Mouse (Mus musculus): Measurements from ENCODE around the gene Dhx15. TPM values are rescaled to one million over a fixed set of nuclear protein-coding genes. Genes with fewer than 3 reads are reported as not detected.

The Dhx15 gene
- total RNA-seq, 2 experiments from 2014 or later: 96.6 to 110 TPM

DNA sequence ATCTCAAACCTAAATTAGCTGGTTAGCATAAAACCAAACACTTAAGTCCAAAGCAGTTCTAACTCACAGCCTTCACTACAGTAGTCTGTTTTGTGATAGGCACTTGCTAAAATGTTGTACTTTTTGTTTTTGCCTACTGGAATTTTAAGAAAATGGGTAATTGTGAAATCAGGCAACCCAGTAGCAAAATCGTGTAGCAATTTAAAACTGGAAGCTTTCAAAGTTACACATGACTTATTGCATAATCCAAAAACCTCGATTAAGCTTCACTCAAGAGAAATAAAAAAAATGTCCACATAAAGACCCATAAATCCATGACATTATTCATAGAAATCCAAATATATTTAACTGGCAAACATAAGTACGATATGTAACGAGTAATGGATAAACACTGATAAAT, 43.2 kb downstream of the Dhx15 start:
- no peak for DNase-seq (ENCODE audit: low spot score in 2 of 2)

DNA sequence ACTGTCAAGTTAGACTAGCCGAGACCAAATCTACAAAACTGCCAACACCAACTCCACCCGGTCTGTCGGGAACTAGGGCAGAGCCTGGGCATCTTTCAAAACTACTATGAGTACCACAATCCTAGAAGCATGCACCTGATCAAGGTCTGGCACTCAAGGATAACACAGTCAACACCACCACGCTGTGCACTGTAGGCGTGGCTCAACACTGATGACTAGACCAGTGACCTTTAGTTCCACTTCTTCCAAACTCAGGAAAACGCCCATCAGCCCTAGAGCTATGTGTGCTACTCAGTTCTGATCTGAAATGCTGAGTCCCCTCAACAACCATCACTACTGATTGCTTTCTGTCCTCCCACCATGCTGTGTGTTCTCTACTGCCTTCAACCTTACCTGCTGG, 44.6 kb downstream of the Dhx15 start:
- no peak for DNase-seq (ENCODE audit: low spot score in 2 of 2)

DNA sequence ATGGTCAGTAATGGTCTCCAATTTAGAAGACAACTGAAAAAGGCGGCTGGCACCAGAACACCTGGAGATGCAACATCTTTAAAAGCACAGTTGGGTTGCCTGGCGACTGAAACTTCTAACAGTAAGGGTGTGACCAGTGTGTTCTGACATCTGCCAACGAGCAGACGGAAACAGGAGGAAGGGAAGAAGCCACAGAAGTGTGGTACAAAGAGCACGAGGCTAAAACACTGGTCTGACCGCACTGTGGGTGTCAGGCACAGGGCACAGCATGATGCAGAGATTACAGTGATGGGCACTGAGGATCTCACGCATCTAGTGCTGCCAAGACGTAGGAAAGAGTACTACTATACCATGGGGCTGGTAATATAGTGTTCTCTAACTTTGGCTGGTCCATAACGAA, 48.4 kb downstream of the Dhx15 start:
- no peak for DNase-seq (ENCODE audit: low spot score in 2 of 2)

DNA sequence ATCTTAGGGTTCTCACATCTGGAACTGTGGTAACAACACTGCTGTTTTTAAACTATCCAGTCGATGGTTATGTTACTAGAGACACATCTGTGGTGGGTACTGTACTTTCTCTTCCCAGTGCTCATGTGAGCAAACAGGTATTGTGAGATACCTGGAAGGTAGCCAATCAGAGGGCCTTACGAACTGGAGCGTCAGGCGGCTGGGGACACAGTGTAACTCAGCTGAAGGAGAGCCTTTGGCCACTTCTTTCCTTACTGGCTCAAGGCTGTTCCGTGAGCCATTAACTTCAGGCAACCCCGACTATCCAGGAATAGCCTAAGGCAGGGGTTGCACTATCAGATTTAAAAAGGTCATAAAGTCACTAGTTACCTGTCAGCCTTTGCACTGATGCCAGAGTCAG, 51.5 kb downstream of the Dhx15 start:
- DNase-seq (ENCODE audit: low spot score in 2 of 2): no peak

DNA sequence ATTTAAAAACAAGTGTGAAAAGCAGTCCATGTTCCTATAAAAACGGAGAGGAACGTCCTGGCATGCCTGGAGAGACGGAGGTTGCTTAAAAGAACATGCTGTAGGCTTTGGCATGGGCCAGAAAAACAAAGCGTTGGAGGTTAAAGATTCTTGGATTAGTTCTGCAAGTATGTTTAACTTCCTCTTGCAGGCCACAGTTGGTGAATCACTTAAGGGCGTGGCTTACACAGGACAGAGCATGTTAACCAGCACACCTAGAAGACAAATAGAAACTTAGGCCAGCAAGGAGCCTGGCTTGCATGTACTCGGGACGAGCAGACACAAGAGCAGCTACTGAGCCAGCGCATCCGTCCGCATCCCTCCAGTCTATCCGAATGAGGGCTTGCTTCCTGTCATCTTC, 52.2 kb downstream of the Dhx15 start:
- DNase-seq (ENCODE audit: low spot score in 2 of 2): no peak

DNA sequence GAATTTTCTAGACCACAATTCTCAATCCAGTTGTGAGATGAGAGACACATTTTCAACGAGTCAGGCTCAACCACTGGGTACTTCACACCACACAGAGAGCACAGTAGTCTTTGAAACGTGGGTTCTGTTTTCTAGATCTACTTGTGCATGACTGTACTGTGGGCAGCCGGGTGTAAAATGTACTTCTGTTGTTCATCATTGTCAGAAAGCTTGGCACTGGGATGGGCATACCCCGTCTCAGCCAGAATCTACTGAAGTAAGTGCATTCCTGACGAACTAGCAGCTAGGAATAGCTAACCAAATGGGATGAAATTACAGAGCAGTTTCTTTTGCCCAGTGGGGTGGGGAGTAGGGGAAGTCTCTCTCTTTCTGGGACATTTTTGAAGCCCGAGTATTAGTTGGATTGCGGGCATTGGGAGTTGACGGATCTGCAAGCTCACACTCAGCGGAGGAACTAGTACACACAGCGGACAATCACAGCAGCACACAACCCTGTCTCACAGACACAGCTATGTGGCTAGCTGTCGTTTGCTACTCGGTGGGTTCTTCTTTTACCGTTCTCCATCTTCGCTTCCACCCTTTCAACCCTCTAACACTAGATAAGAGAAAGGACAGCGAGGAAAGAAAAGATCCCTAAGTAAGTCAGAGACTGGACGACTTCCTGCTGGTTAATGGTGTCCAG, 54.7 kb downstream of the Dhx15 start:
- DNase-seq (ENCODE audit: low spot score in 2 of 2): no peak

DNA sequence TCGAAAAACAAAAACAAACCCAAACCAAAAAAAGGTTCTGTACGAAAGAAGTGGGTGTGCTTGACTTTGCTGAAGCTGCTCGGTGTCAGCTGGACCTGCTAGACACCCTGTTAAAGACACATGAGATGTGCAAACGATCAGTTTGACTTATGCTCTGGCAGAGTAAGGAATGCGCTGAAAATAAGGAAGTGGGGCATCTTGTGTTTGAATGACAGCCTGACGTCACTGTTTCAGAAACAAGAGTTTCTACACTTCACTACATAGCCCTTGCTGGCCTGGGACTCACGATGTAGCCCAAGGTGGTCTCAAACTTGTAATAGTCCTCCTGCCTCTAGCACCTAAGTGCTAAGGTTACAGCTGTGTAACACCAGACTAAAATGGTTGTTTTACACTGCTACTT, 57.5 kb downstream of the Dhx15 start:
- DNase-seq (ENCODE audit: low spot score in 2 of 2): no peak

DNA sequence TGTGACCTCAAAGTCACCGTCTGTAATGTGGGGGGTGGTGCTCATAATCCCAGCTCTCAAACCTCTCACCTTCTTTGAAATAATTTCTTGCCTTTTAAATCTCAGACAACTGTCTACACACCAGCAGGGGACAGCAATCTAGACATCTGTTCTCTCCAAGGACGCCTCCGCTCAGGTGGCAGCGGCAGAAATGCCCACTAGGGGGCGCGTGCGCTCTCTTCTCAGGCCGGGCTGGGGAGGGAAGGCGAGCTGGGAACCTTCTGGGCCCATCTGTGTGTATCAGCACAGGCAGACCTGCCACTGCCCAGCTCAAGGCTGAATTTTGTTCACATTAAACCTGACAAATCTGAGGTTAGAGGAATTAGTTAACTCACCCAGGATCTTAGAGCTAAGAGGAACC, 58.2 kb downstream of the Dhx15 start:
- DNase-seq (ENCODE audit: low spot score in 2 of 2): peak; percentile 26 to 43

DNA sequence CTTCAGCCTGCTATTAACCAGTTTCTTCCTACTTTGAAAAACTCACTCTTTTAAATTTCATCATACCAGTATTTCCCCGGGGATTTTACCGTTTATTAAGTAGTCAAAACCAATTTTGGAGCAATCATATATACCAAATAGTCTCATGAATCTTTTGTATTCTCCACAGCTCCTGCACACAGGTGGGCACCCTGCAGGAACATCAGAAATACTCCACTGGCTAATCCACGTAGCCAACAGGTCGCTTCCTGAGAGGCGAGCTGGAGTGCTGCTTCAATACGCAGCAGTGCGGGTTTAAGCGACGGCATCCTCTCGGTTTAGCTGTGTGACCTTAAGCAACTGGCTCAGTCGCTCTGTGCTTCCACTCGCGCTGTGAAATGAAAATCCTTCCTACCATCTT, 58.9 kb downstream of the Dhx15 start:
- no peak for DNase-seq (ENCODE audit: low spot score in 2 of 2)

DNA sequence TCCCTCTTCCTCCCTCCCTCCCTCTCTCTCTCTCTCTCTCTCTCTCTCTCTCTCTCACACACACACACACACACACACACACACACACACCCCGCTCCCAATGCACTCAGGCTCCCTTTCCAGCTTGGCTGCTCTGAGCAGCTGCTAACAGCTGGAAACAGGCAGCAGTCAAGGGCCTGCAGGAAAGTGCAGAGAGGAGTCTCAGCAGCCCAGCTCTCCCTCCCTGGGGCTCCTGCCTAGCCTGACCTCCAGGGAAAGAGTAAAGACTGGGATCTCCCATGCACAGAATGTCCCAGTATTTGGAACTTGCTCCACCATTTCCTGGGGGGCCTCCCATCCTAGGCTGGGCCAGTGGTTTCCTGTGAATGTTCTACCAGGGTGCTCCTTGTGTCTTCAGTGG, 59.8 kb downstream of the Dhx15 start:
- no peak for DNase-seq (ENCODE audit: low spot score in 2 of 2)

DNA sequence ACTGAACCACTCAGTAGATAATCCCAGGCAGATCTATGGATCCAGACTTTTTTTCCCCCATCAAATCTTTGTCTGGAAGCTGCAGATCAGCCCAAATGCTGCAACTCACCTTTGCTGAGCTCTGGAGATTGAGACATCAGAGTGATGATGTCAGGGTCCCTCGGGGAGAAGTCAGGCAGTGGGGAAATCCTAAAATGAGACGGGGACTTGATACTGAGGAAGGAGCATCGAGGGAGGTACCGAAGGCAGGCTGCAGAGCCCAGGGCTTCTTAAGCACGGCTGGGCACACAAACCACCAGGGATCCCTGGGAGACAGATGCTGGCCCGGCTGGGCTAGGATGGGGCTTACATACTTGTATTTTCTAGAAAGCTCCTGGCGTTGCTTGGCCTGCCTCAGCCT, 64.1 kb downstream of the Dhx15 start:
- DNase-seq (ENCODE audit: low spot score in 2 of 2): no peak

DNA sequence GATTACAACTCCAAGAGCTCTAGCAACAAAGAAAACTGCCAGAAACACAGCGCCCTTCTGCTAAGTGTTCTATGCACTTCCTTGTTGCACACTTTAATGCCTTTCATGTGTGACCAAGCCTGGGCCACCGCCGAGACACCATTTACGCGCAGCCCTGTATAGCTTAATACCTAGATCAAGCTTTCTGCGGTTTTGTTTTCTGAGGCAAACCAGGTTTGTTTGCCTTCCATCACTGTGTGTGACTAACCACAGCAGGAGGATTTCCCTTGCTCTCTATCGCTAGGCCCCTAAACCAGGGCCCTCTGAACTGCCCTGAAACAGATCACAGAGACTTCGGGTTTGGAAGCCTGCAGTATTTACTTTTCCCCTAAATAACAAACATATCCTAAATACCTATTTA, 64.5 kb downstream of the Dhx15 start:
- no peak for DNase-seq (ENCODE audit: low spot score in 2 of 2)

DNA sequence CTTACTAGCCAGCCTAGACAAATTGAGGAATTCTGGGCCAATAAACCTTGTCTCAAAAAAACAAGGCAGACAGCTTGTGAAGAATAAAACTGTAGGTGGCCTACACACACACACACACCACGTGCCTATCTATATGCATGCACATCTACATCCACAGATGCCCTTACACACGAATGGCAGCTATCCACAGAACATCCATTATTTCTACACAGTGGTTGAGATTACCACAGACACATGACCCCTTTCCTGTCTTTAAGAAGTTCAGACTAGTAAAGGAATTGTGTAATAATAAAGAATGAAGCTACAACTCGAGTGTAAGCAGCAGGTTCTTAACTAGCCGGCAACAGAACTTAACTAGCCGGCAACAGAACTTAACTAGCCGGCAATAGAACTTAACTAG, 68.2 kb downstream of the Dhx15 start:
- no peak for DNase-seq (ENCODE audit: low spot score in 2 of 2)

DNA sequence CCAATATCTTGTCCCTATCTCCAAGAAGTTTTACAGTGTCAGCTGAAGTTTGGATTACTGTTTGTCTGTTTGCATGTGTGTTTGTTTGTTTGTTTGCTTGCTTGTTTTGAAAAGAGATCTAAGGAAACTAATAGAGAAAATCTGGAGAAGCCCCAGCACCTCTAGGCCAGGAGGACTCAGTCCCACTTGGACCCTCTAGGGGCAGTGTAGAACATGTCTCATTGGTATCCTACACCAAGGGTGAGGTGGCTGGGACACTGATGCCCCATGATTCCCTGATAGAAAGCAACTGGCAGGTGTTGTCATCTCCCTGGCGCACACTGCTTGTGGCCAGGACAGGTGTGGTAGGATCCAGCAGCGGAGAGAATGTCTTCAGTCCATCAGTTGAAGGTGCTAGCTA, 70.5 kb downstream of the Dhx15 start:
- DNase-seq (ENCODE audit: low spot score in 2 of 2): no peak

DNA sequence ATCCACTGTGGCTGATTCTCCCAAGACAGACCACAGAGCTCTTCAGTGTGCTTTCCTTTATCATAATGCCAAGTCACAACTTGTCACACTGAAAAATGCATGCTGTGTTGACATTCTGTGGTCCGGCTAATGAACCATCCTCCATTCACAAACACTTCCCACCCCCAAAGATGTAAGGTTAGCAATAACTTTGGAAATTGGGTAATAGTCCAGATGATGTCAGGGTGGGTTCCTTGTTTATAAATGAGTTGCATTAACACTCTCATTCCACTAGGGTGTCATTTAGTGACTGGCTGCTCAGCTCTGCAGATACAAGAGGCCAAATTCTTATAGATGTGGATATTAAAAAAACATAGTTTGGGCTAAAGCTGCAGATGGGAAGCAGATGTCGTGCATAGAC, 71.1 kb downstream of the Dhx15 start:
- DNase-seq (ENCODE audit: low spot score in 2 of 2): no peak

DNA sequence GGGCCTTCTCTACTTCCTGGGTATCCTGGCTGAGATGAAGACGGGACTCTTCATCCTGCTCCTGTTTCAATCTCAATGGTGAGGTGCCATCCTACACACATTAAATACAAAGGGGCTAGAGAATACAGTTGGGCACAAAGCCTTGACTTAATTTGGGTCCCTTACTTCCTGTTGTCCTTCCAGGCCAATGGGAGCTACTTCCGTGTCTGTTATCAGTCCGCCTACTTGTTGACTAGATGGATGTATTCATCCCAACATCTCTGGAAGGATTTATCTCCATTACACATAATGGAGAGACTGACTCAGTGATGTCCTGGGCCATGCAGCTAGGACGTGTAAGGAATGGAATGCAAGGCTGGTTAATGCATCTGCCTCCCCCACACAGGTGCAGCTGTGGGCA, 72.5 kb downstream of the Dhx15 start:
- no peak for DNase-seq (ENCODE audit: low spot score in 2 of 2)

DNA sequence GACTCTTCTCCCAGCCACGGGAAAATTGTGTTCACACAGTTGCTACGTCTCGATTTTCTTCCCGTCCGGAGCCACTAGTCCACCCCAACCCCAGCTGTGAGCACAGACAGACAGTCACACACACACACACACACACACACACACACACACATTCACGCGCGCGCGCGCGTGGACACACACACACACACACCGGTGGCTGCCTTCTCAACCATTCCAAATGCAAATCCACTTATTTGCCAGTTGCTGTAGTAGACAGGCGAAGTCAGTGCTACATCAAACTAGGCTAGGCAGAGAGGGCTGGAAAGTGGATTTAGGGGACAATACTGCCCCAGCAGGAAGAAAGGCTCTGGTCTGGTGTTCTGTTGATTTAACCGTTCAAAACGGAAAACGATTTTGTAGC, 73.9 kb downstream of the Dhx15 start:
- DNase-seq (ENCODE audit: low spot score in 2 of 2): no peak

DNA sequence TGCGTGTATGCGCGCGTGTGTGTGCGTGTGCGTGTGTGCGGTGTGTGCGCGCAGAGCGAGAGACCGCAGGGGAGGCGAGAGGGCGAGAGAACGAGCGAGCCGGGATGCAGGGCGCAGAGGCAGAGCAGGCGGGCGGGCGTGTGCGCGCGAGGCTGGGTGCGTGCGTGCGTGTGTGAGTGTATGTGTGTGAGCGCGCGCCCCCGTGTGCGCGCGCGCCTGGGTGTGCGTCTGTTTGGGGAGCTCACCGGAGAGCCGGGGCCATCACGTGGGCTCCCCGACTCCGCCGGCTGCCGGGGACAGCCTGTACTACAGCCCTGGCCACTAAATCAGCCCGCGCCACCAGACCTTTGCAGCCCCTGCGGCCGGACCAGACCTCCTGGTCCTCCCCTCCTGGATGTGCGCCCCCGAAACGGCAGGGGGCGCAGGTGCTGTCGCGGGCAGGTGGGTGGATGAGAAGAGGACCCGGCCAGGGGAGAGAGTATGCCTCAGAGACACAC, 74.4 kb downstream of the Dhx15 start:
- peak; percentile 77 to 82 for DNase-seq (ENCODE audit: low spot score in 2 of 2)

DNA sequence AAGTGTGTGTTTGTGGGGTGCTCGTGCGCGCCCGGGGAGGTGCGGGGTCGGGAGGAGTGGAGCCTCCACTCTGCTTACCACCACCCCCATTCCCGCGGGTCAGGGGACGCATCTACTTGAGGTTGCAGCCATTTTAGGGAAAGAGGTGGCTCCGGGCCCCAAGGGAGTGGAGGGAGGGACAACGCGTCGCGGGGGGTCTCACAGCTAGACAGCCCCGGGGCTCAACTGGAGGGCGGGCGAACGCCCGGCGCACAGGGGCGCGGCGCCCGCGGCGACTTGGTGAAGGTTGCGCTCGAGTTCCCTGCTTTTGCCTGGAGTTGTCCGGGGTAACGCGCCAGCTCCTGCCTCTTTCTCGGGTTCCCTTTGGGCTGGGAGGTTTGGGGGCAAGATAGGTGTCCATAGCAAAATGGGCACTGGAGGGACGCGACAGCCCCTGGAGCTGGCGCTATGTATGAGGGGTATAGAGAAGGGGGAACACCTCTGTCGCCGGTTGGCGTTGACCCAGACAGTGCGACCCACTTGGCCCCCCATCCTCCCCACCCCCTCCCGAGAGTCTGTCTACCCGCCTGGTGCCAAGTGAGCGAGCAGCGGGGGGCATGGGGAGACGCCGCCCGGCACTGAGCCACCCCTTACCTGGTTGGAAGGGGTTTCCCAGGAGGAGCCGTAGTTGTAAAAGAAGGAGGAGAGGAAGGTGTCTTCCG, 75.4 kb downstream of the Dhx15 start:
- peak; percentile 39 to 47 for DNase-seq (ENCODE audit: low spot score in 2 of 2)

DNA sequence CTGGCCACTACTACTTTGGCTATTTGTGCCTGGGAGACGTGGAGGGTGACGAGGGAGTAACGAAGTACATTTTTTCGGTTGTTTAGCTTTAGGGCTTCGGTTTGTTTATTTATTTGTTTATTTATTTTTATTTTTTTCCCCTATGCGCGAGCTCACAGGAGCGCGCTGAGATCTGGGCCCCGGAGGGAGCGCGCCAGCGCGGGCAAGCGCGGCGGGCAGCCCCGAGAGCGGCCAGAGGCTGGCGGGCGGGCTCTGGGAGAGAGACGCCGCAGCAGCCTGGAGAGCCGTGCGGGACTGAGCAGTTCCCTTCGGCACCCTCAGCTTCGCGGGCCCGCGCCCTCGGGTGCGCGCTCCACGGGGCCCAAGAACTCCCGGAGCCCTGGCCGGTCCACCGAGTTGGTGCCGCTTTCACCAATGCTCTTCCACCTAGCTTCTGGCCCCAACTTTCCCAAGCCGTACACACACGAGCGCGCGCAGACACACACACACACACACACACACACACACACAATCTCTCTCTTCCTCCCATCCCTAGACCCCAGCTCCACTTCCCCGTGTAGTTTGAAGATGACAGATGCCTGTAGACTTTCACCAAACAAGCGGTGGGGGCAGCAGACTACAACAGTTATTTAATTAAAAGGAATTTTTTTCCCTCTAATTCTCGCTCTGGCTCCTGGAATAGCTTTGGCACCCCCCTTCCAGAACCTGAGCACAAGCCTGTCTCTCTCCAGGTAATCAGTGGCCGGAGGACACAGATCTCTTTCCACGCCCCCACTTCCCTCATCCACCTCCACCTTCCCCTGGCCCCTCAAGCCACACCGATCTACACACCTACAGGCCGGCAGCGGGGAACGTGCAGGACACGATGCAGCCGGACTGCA, 76.2 kb downstream of the Dhx15 start:
- peak; percentile 59 to 66 for DNase-seq (ENCODE audit: low spot score in 2 of 2)

DNA sequence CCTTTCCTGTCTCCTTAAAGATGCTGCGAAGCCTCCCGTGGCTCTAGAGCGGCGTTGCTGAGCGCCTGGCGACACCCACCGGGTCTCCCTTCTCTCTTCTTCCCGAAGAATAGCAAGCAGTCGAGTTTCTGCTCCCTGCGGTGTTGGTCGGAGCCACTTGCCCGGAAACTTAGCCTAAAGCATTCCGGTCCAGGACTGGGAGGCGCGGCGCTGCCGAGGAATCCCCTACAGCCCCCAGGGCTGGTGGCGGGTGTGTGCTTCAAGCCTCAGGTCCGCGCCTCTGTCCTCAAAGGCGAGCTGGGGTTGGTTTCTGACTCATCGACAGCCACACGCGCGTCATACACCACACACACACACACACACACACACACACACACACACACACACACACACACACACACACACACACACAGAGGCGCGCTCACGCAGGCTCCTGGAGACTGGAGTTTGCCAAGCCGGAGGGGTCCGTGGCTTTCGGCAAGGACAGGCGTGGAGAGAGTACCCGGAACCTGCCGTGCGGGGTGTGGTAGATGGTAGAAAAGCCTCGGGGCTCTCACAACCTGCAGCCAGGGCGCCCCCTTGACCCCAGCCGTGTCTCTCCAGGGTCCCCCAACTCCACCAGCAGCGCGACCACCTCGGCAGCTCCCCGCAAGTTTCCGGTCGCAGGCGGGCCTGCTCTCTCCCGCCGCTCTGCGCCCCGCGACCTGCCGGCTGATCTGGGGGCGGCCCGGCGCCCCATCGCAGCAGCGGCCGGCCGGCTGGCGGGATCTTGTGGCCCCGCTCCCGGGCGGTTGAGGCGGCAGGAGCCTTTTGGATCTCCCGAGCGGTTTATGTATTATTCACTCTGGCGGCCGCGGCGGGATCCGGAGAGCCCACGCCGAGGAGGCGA, 77.1 kb downstream of the Dhx15 start:
- DNase-seq (ENCODE audit: low spot score in 2 of 2): peak; percentile 55 to 57
